Mouse (Mus musculus) hindbrain, embryonic 14.5 days (tissue): ENCODE data around the gene Gm9774. TPM values are rescaled to one million over a fixed set of nuclear protein-coding genes. Genes with fewer than 3 reads are reported as not detected.

Source experiments
- ATAC-seq: fragments of 200-750 bp; cut with Nextera tagmentation; 2 replicates; pipeline ENCODE4 v1.8.0; 2017; ENCODE audit warnings: moderate number of reproducible peaks, mild to moderate bottlenecking, moderate TSS enrichment, moderate library complexity; ENCODE audit not compliant: low FRiP score
- DNase-seq: peaks from one replicate; pipeline ENCODE4 v3.0.0-alpha.2; 2015; ENCODE audit warnings: low spot score
- H3K27ac ChIP-seq: fragments of 300-500 bp; sonication (generic); 2 replicates; pipeline ENCODE4 v1.5.1; 2014; ENCODE audit warnings: mild to moderate bottlenecking, moderate library complexity
- H3K27me3 ChIP-seq: fragments of 300-500 bp; sonication (generic); 2 replicates; pipeline ENCODE4 v1.6.1; 2014; ENCODE audit warnings: mild to moderate bottlenecking, low read length, mixed read lengths; ENCODE audit not compliant: control insufficient read depth, insufficient read depth
- H3K36me3 ChIP-seq: fragments of 300-500 bp; sonication (generic); replicated peaks from 2 replicates; pipeline ENCODE4 v1.6.1; 2014; ENCODE audit not compliant: control insufficient read depth, insufficient read depth
- H3K4me1 ChIP-seq: fragments of 300-500 bp; sonication (generic); replicated peaks from 2 replicates; pipeline ENCODE4 v1.6.1; 2014; ENCODE audit warnings: antibody characterized with exemption, low read length, mixed read lengths; ENCODE audit not compliant: control insufficient read depth, insufficient read depth
- H3K4me2 ChIP-seq: fragments of 300-500 bp; sonication (generic); replicated peaks from 2 replicates; pipeline ENCODE4 v1.6.1; 2014; ENCODE audit warnings: mild to moderate bottlenecking, moderate library complexity
- H3K4me3 ChIP-seq: fragments of 300-500 bp; sonication (generic); replicated peaks from 2 replicates; pipeline ENCODE4 v1.5.1; 2014; ENCODE audit warnings: mild to moderate bottlenecking, low read length
- H3K9ac ChIP-seq: fragments of 300-500 bp; sonication (generic); 2 replicates; pipeline ENCODE4 v1.6.1; 2014
- H3K9me3 ChIP-seq: fragments of 300-500 bp; sonication (generic); 2 replicates; pipeline ENCODE4 v1.6.1; 2016; ENCODE audit warnings: low read length; ENCODE audit not compliant: control insufficient read depth
- WGBS: fragments of 180-500 bp; shearing (Covaris S2); extraction: QIAGEN DNeasy Blood & Tissue Kit; methylation state at CpG from one replicate; pipeline ENCODE4 v1.1.7; 2014; 5-methylcytosine and 5-hydroxymethylcytosine counted together
- polyA plus RNA-seq: library from polyadenylated mRNA; unstranded; fragments of >200 nt; fragmentation: Nextera tagmentation; extraction: Ambion mirVana; gene quantifications from 2 replicates; pipeline ENCODE4 v1.2.1, GENCODE M21; 2014

Gm9774 gene
- polyA plus RNA-seq, 1 experiment from 2014 or later: 6.2 TPM

DNA sequence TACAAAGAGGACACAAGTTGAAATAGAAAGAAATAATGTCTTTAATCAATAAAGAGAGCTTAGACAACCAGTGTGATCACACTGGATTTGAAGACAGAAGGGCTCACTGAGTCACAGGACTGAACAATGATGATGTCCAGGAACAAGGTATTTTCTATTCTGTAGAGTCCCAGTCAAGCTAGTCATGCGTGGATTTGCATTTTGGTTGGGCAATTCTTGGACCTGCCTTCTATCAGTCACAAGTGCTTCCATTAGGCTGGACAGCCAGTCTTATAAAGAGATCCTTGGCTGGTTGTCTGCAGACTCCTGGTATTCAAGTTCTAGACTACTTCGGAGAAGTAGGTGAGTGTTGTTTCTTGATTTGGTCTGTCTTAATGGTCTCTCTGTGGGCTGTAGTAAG, 21.5 kb downstream of the Gm9774 start, which contains the start of gene Sprr2i:
Gene Sprr2i, plus strand, starts transcription at position 301 of the 400 bp plus-strand sequence.
- H3K27ac ChIP-seq: no peak within 1 kb of the TSS
- WGBS: 95% methylated on average over 2 of the region's 2 CpGs
- H3K27me3 ChIP-seq: no peaks in the 10 kb centered on the region
- ATAC-seq (no peak), DNase-seq (no peak)
- no peak within 1 kb of the TSS for H3K4me2 ChIP-seq
- no peaks in the 10 kb centered on the region for H3K4me1 ChIP-seq
- no peak within 1 kb of the TSS for H3K9ac ChIP-seq
- H3K36me3 ChIP-seq: no peaks in the 10 kb centered on the region
- H3K4me3 ChIP-seq: no peak within 1 kb of the TSS
- no peaks in the 10 kb centered on the region for H3K9me3 ChIP-seq

DNA sequence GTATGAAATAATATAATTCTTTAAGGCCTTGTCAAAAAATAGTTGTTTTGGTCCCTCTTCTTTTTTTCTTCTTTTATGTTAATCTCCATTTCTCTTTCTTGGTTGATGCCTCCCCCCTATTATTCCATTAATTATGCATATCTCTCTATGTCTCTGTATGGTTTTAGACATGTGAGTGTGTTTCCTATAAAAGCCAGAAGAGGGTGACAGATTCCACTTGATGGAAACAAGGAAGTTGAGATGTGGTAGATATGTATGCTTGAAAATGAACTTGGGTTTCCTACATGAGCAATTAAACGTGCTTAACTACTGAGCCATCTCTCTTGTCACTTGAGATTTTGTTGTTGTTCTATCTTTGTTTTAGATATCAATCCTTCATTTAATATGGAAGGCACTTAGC, 34.9 kb downstream of the Gm9774 start:
- no peak for ATAC-seq
- no peak overlapping the region for H3K27ac ChIP-seq
- no peaks in the 10 kb centered on the region for H3K4me1 ChIP-seq
- no peak overlapping the region for H3K9ac ChIP-seq
- no peaks in the 10 kb centered on the region for H3K27me3 ChIP-seq
- 73% methylated on average over 1 of the region's 1 CpGs for WGBS
- H3K4me3 ChIP-seq: no peak overlapping the region
- DNase-seq: no peak
- H3K4me2 ChIP-seq: no peak overlapping the region
- H3K36me3 ChIP-seq: no peaks in the 10 kb centered on the region
- no peaks in the 10 kb centered on the region for H3K9me3 ChIP-seq

DNA sequence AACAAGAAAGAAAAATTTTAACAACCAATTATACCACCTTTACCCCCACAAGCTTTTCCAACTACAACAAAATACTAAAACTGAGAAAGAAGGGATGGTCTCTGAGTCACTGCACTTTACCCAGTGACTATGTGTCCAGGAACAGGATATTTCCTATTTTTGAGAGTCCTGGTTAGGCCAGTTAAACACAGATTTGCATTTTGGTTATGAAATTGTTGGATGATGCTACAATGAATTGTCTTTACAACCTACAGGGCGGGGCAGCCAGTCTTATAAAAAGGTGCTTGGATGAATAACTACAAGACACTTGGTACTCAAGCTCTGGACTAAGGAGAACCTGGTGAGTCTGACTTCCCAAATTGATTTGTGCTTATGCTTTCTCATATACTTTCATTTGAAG, 43.8 kb downstream of the Gm9774 start, which contains the start of gene Sprr2h:
Gene Sprr2h, plus strand, starts transcription at position 301 of the 400 bp plus-strand sequence.
- no peaks in the 10 kb centered on the region for H3K27me3 ChIP-seq
- WGBS: 82% methylated on average over 1 of the region's 1 CpGs
- no peak for DNase-seq
- no peak within 1 kb of the TSS for H3K27ac ChIP-seq
- no peak within 1 kb of the TSS for H3K4me3 ChIP-seq
- ATAC-seq: no peak
- H3K4me2 ChIP-seq: no peak within 1 kb of the TSS
- no peaks in the 10 kb centered on the region for H3K9me3 ChIP-seq
- no peaks in the 10 kb centered on the region for H3K36me3 ChIP-seq
- H3K9ac ChIP-seq: no peak within 1 kb of the TSS
- no peaks in the 10 kb centered on the region for H3K4me1 ChIP-seq

Other genes with a start within 250 kb of the Gm9774 start
- not detected in 2 replicates for gene Sprr2a1, start 213.6 kb downstream of the Gm9774 start, polyA plus RNA-seq
- gene Sprr2a2, start 213.5 kb downstream of the Gm9774 start, polyA plus RNA-seq: not detected in 2 replicates
- not detected in 2 replicates for gene Sprr2a3, start 144.0 kb downstream of the Gm9774 start, polyA plus RNA-seq
- gene Sprr2b, start 112.8 kb downstream of the Gm9774 start, polyA plus RNA-seq: 0.27 TPM in 1 of 2 replicates, not detected in the other
- gene Sprr2d, start 90.3 kb downstream of the Gm9774 start, polyA plus RNA-seq: not detected in 2 replicates
- gene Sprr2e, start 77.3 kb downstream of the Gm9774 start, polyA plus RNA-seq: not detected in 2 replicates
- not detected in 2 replicates for gene Sprr2f, start 64.2 kb downstream of the Gm9774 start, polyA plus RNA-seq
- not detected in 2 replicates for gene Sprr2h, start 43.7 kb downstream of the Gm9774 start, polyA plus RNA-seq
- gene Sprr2i, start 21.4 kb downstream of the Gm9774 start, polyA plus RNA-seq: not detected in 2 replicates
- not detected in 2 replicates for gene Sprr2j-ps, start 11.3 kb downstream of the Gm9774 start, polyA plus RNA-seq
- not detected in 2 replicates for gene Sprr2k, start 3.2 kb upstream of the Gm9774 start, polyA plus RNA-seq
- gene Sprr1b, start 9.4 kb upstream of the Gm9774 start, polyA plus RNA-seq: not detected in 2 replicates
- not detected in 2 replicates for gene Sprr3, start 29.3 kb upstream of the Gm9774 start, polyA plus RNA-seq
- not detected in 2 replicates for gene Sprr1a, start 56.5 kb upstream of the Gm9774 start, polyA plus RNA-seq
- gene Sprr4, start 71.1 kb upstream of the Gm9774 start, polyA plus RNA-seq: not detected in 2 replicates
- not detected in 2 replicates for gene 2310046K23Rik, start 105.1 kb upstream of the Gm9774 start, polyA plus RNA-seq
- not detected in 2 replicates for gene Ivl, start 144.3 kb upstream of the Gm9774 start, polyA plus RNA-seq
- not detected in 2 replicates for gene Smcp, start 159.6 kb upstream of the Gm9774 start, polyA plus RNA-seq
- gene 2210017I01Rik, start 178.1 kb upstream of the Gm9774 start, polyA plus RNA-seq: not detected in 2 replicates
- not detected in 2 replicates for gene Lce6a, start 192.2 kb upstream of the Gm9774 start, polyA plus RNA-seq
- not detected in 2 replicates for gene Lce1a1, start 218.9 kb upstream of the Gm9774 start, polyA plus RNA-seq
- not detected in 2 replicates for gene Lce1b, start 227.5 kb upstream of the Gm9774 start, polyA plus RNA-seq
- gene Lce1a2, start 240.9 kb upstream of the Gm9774 start, polyA plus RNA-seq: not detected in 2 replicates
- gene Lce1c, start 249.8 kb upstream of the Gm9774 start, polyA plus RNA-seq: not detected in 2 replicates